Mouse (Mus musculus): Measurements from ENCODE around the gene Rrp15.

Gene Rrp15

GRCm38 (mm10) chr1:186714215-186714614, 34.9 kb downstream of the Rrp15 start:
- no peak for DNase-seq (ENCODE audit: low spot score)

GRCm38 (mm10) chr1:186712802-186713471, 36.2 kb downstream of the Rrp15 start:
- no peak for DNase-seq (ENCODE audit: low spot score)

GRCm38 (mm10) chr1:186705915-186706248, 43.3 kb downstream of the Rrp15 start, which contains the start of gene Tgfb2:
Tgfb2 (minus strand) TSS chr1:186705989.
- peak; percentile 29 for DNase-seq (ENCODE audit: low spot score)

GRCm38 (mm10) chr1:186705203-186705914, 43.8 kb downstream of the Rrp15 start:
- DNase-seq (ENCODE audit: low spot score) = peak; percentile 66

GRCm38 (mm10) chr1:186703980-186704701, 45.0 kb downstream of the Rrp15 start:
- DNase-seq (ENCODE audit: low spot score) = peak; percentile 18

- no peak for DNase-seq (ENCODE audit: low spot score)
Observed at GRCm38 (mm10) chr1:186703256-186703979, 45.7 kb downstream of the Rrp15 start.

- peak; percentile 26 for DNase-seq (ENCODE audit: low spot score)
Observed at GRCm38 (mm10) chr1:186702391-186703255, 46.5 kb downstream of the Rrp15 start.

- DNase-seq (ENCODE audit: low spot score) = no peak
Observed at GRCm38 (mm10) chr1:186701206-186701905, 47.8 kb downstream of the Rrp15 start.

GRCm38 (mm10) chr1:186700496-186700895, 48.7 kb downstream of the Rrp15 start:
- no peak for DNase-seq (ENCODE audit: low spot score)

- no peak for DNase-seq (ENCODE audit: low spot score)
Observed at GRCm38 (mm10) chr1:186698583-186699338, 50.4 kb downstream of the Rrp15 start.

GRCm38 (mm10) chr1:186696231-186696630, 52.9 kb downstream of the Rrp15 start:
- DNase-seq (ENCODE audit: low spot score) = no peak

GRCm38 (mm10) chr1:186695361-186695760, 53.8 kb downstream of the Rrp15 start:
- peak; percentile 52 for DNase-seq (ENCODE audit: low spot score)

- DNase-seq (ENCODE audit: low spot score) = no peak
Observed at GRCm38 (mm10) chr1:186692370-186692769, 56.8 kb downstream of the Rrp15 start.

- DNase-seq (ENCODE audit: low spot score) = no peak
Observed at GRCm38 (mm10) chr1:186691708-186692107, 57.5 kb downstream of the Rrp15 start.

- no peak for DNase-seq (ENCODE audit: low spot score)
Observed at GRCm38 (mm10) chr1:186684041-186684440, 65.1 kb downstream of the Rrp15 start.

GRCm38 (mm10) chr1:186682606-186683005, 66.6 kb downstream of the Rrp15 start:
- DNase-seq (ENCODE audit: low spot score) = no peak

GRCm38 (mm10) chr1:186677614-186678013, 71.5 kb downstream of the Rrp15 start:
- DNase-seq (ENCODE audit: low spot score) = no peak

- no peak for DNase-seq (ENCODE audit: low spot score)
Observed at GRCm38 (mm10) chr1:186676199-186676598, 73.0 kb downstream of the Rrp15 start.

GRCm38 (mm10) chr1:186675263-186675662, 73.9 kb downstream of the Rrp15 start:
- no peak for DNase-seq (ENCODE audit: low spot score)

- DNase-seq (ENCODE audit: low spot score) = no peak
Observed at GRCm38 (mm10) chr1:186674621-186675020, 74.5 kb downstream of the Rrp15 start.

Data from urinary bladder, postnatal 14 days (tissue).